Mouse (Mus musculus) olfactory bulb, adult 2 months (tissue): Measurements from ENCODE around the gene Gm28551. TPM values are rescaled to one million over a fixed set of nuclear protein-coding genes. Genes with fewer than 3 reads are reported as not detected.
"Not testable (repeated sequence)": the region's sequence is repeated elsewhere in the genome, so short reads cannot be mapped to it uniquely, and the experiment has no call there.

Experiments
- H3K27ac ChIP-seq: fragments of 200-500 bp; 2 replicates; pipeline ENCODE4 v1.5.1; 2012; ENCODE audit warnings: low read depth, low read length; ENCODE audit not compliant: insufficient read depth
- H3K4me1 ChIP-seq: fragments of 200-500 bp; 2 replicates; pipeline ENCODE4 v1.6.1; 2012; ENCODE audit warnings: low read length; ENCODE audit not compliant: control insufficient read depth, insufficient read depth
- H3K4me3 ChIP-seq: fragments of 200-500 bp; 2 replicates; pipeline ENCODE4 v1.5.1; 2012; ENCODE audit warnings: mild to moderate bottlenecking, low read depth, low read length, moderate library complexity; ENCODE audit not compliant: insufficient read depth
- CTCF ChIP-seq: fragments of 200-500 bp; IDR thresholded peaks from 2 replicates; pipeline ENCODE4 v1.5.1; 2012; ENCODE audit warnings: low read depth, mild to moderate bottlenecking, low read length, moderate library complexity; ENCODE audit not compliant: insufficient read depth
- POLR2A ChIP-seq: fragments of 200-500 bp; IDR thresholded peaks from 2 replicates; pipeline ENCODE4 v1.6.1; 2012; ENCODE audit warnings: mild to moderate bottlenecking, low read depth, low read length, moderate library complexity; ENCODE audit not compliant: insufficient read depth
- WGBS: fragments of 180-500 bp; shearing (Covaris S2); methylation state at CpG from one replicate; pipeline ENCODE4 v1.1.7; 2018; 5-methylcytosine and 5-hydroxymethylcytosine counted together
- polyA plus RNA-seq: library from polyadenylated mRNA; stranded (reverse); fragments of >200 nt; gene quantifications from 2 replicates; pipeline ENCODE4 v1.2.4, GENCODE M21; 2012; ENCODE audit warnings: low replicate concordance; ENCODE audit not compliant: missing spikeins, insufficient read depth, insufficient read length

Gene Gm28551
- polyA plus RNA-seq, 1 experiment, result not detected

DNA sequence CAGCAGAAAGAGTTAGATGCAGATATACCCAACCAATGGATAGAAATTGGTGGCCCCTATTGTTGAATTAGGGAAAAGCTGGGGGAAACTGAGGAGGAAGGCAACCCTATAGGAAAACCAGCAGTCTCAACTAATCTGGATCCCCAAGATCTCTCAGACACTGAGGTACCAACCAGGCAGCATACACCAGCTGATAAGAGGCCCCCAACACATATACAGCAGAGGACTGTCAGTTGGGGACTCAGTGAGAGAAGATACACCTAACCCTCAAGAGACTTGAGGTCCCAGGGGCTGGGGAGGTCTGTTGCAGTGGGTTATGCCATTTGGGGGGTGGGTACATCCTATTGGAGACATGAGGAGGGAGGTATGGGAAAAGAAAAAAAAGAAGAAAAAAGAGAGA, 17.0 kb downstream of the Gm28551 start:
- no peak overlapping the region for H3K27ac ChIP-seq
- TF ChIP-seq POLR2A (no peak), CTCF (no peak)
- no peaks in the 10 kb centered on the region for H3K4me1 ChIP-seq
- no peak overlapping the region for H3K4me3 ChIP-seq

DNA sequence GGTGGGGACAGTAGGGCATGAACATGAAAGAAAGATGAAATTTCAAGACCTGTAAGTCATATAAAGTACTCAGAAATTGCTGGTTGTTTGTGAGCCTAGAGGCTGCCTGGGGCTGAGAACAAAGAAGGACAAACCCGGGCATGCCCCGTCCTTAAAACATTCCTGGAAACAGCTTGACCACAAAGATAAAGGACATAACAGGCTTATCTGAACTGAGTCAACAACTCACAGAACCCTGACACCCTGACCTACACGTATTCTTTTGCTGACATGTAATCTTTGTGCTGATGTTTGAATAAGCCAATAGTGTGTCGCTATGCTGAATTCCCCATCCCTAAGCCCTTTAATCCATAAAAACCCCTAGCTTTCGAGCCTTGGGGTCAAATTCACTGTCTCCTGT, 18.9 kb downstream of the Gm28551 start:
- WGBS, result 91% methylated on average over 5 of the region's 5 CpGs
- not testable (repeated sequence) for H3K27ac ChIP-seq, H3K4me1 ChIP-seq, H3K4me3 ChIP-seq

DNA sequence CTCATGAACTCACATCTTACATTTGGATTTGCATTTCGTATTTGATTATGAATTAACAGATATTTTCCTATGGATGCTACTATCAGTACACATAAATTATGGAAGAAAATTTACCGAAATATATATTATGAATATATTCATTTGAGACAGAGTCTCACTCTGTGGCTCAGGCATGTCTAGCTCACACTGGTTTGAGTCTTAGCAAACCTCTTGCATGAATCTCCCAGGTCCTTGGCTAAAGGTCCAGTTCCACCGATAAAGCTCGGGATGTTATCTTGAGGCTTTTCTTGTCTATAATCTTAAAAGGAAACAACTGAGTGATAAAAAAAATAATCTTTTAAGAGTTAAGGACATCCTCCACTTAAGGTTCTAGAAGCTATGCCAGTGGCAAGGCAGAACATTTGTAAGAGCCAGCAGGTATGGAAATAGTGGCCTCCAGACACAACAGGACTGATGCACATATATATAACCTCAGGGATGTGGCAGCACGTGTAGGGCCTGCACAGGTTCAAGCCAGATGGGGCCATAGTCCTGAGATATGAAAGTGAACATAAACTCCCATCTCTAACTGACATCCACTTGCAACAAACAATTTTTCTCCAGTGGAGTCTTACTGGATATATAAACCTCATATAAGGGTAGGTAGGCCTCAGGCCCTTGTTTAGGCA, 27.5 kb downstream of the Gm28551 start:
- Histone ChIP-seq H3K4me3 (no peak overlapping the region), H3K27ac (no peak overlapping the region), H3K4me1 (no peaks in the 10 kb centered on the region)
- 94% methylated on average over 5 of the region's 5 CpGs for WGBS
- TF ChIP-seq CTCF, result no peak
- no peak for TF ChIP-seq POLR2A

DNA sequence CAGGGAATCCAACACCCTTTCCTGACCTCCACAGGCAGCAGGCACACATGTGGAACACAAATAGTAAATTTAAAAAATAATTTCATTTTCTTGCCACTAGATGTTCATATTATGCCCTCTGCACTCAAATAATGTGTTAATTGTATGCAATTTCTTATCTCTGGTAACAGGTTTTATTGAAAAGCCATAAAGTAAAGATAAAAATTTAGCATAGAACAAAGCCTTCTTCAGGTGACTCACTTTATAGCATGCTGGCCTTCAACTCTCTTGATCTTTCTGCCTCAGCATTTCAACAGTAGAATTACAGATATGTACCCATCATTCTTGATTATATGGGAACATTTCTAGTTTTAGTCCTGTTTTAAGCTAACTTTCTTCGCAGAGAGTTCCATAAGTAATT, 28.2 kb downstream of the Gm28551 start:
- no peak overlapping the region for H3K4me3 ChIP-seq
- H3K27ac ChIP-seq, result no peak overlapping the region
- 95% methylated on average over 1 of the region's 1 CpGs for WGBS
- H3K4me1 ChIP-seq, result no peaks in the 10 kb centered on the region
- TF ChIP-seq CTCF (no peak), POLR2A (no peak)

DNA sequence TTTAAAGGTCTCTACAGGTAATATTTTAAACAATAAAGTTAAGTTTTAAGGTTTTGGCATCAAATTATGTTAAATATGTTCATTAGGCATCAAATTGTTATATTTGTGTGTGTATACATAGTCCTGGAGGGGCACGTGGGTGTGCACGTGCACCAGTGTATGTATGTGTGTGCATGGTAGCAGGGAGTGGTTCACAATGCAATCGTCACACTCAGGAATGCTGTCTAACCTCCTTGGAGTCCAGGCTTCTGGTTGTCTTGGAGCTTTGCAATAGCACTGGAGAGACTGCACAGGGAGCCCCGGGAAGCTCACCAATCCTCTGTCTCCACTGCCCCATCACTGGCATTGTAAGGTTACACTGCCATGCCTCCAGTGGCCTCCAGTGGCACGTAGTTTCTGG, 29.2 kb downstream of the Gm28551 start:
- no peaks in the 10 kb centered on the region for H3K4me1 ChIP-seq
- 95% methylated on average over 5 of the region's 5 CpGs for WGBS
- H3K27ac ChIP-seq, result no peak overlapping the region
- no peak for TF ChIP-seq CTCF
- no peak overlapping the region for H3K4me3 ChIP-seq

DNA sequence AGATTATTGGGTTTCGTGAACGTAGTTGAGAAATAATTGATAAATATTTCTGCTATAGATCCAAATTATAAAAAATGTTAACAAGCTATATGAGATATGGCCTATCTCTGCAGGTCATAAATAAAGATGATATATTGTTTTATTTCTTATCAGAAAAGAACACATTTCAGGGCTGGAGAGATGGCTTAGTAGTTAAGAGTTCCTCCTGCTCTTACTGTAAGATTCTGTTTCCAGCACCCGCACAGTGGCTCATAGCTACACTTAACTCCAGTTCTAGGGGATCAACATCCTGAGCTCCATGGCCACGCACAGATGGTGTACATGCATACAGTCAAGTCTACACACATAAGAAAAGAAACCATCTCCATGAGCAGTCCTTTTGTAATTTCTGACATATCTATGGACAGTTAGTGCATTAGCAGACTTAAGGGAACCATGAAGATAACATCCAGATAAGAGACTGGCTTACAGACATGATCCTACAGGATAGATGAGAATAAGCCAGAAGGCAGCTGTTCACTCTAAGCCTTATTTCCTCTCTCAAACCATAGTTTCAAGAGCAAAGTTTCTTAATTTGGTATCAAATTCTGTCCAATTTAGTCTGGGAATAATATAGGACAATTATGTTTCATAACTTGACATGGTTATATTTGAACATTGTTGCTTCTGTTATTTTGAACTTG, 30.7 kb downstream of the Gm28551 start:
- no peak overlapping the region for H3K27ac ChIP-seq
- WGBS, result 96% methylated on average over 4 of the region's 4 CpGs
- TF ChIP-seq CTCF (no peak), POLR2A (no peak)
- no peak overlapping the region for H3K4me3 ChIP-seq
- no peaks in the 10 kb centered on the region for H3K4me1 ChIP-seq

DNA sequence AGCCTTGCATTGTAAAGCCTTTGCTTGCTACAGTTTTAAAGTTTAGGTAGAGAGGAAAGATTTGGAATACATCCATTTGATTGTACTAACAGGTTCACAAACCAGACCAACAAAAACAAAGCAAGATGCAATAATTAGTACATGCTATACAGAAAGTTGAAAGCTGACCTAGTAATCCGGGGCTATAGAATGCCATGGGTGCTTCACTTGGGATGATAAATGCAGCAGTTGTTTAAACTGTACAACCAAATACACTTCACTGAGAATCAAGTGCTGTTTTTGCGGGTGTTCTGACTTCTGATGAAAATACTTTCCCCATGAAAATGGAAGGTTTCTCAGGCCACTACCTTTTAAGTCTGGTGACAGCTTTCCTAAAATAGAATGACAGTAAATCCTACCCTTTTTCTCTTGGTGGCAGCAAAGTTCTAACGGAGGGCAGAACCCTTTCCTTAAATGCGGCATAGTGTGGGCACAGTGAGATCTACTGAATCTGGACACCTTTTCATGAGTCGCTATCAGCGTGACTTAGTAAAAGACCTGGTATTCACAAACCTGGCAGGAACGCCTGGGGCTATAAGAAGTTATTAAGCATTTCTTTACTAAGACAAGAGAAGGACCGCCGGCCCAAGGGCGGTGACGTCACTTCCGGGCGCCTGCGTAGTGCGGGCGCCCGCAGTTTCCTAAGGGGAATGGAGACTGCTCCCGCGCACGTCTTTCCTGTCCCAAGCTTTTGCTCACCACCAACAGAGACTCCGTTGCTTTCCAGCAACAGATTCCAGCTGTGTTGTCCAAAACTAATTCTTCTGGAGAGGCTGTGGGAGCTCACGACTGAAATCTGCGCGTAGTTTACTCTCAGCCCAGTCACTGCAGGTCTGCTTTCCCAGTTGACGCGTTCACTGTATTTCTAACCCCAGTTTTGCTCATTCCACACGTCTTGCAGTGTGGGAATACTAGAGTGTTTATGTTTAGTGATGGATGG, 39.2 kb downstream of the Gm28551 start, which contains the start of gene Osgepl1:
Osgepl1 (plus strand) TSS at position 636 of the 979 bp plus-strand sequence.
- H3K4me3 ChIP-seq, result peak within 1 kb of the TSS; percentile 79
- H3K27ac ChIP-seq, result peak within 1 kb of the TSS; percentile 90
- 1% methylated on average over 27 of the region's 27 CpGs for WGBS
- TF ChIP-seq CTCF (no peak), POLR2A (peak; percentile 93)
- H3K4me1 ChIP-seq, result no peaks in the 10 kb centered on the region

DNA sequence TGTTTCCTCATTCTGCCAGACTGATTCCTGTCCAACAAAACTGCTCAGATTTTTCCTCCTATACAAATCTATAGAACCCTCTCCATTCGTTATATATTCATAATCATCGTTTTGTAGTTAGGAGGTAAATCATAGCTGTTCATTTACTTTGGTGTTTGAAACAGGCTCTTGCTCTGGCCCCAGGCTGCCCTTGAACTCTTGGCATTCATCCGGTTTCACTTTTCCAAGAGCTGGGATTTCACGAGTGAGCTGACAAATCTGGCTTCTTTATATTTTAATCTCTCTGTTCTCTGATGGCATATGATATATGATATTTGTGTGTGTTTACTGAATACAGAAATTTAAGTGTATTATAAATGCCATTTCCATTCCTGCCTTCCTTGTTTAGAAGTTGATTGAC, 52.0 kb downstream of the Gm28551 start:
- Histone ChIP-seq H3K4me3 (no peak overlapping the region), H3K27ac (no peak overlapping the region), H3K4me1 (no peaks in the 10 kb centered on the region)
- WGBS, result 87% methylated on average over 4 of the region's 4 CpGs
- no peak for TF ChIP-seq CTCF
- no peak for TF ChIP-seq POLR2A
